Mouse (Mus musculus) myocyte (in vitro differentiated cells): ENCODE measurements around the gene Rela.

Experiments
- CEBPB ChIP-seq: IDR thresholded peaks from 2 replicates; pipeline ENCODE4 v1.6.1; 2011; ENCODE audit warnings: mild to moderate bottlenecking, moderate library complexity; ENCODE audit not compliant: poor library complexity, insufficient read depth, severe bottlenecking
- E2F4 ChIP-seq: IDR thresholded peaks from one replicate; pipeline ENCODE4 v1.6.1; 2011; ENCODE audit warnings: mild to moderate bottlenecking, control low read depth, moderate library complexity; ENCODE audit not compliant: insufficient read depth
- MYOG ChIP-seq, 3 experiments: IDR thresholded peaks; one replicate each; pipeline ENCODE4 v1.6.1; 2011; ENCODE audit warnings: control low read depth in 2 of 3, low read depth in 2 of 3, mild to moderate bottlenecking in 2 of 3; ENCODE audit not compliant: insufficient read length in 2 of 3, control insufficient read depth in 1 of 3, insufficient read depth in 1 of 3
- POLR2A ChIP-seq: IDR thresholded peaks from one replicate; pipeline ENCODE4 v1.6.1; 2011; ENCODE audit warnings: low read depth, mild to moderate bottlenecking, control low read depth, moderate library complexity; ENCODE audit not compliant: insufficient read length
- POLR2AphosphoS2 ChIP-seq: IDR thresholded peaks from one replicate; pipeline ENCODE4 v1.6.1; 2011; ENCODE audit warnings: low read depth, control low read depth; ENCODE audit not compliant: insufficient read length
- SRF ChIP-seq: IDR thresholded peaks from one replicate; pipeline ENCODE4 v1.6.1; 2011; ENCODE audit warnings: low read depth; ENCODE audit not compliant: control insufficient read depth, insufficient read length
- TCF12 ChIP-seq: IDR thresholded peaks from one replicate; pipeline ENCODE4 v1.6.1; 2011; ENCODE audit warnings: mild to moderate bottlenecking, control low read depth; ENCODE audit not compliant: poor library complexity, insufficient read depth, severe bottlenecking
- USF1 ChIP-seq: IDR thresholded peaks from one replicate; pipeline ENCODE4 v1.6.1; 2011; ENCODE audit warnings: low read depth, mild to moderate bottlenecking, control low read depth, moderate library complexity

- peak; percentile 37 for TF ChIP-seq POLR2AphosphoS2
- TF ChIP-seq MYOG (IDR thresholded peaks at IDR 0.05; ENCODE audit: control insufficient read depth in 1 of 3, insufficient read depth in 1 of 3, insufficient read length in 2 of 3, low read depth in 2 of 3): peak in 2 of 3 experiments; percentile 47 to 75
- TF ChIP-seq SRF: no peak
- TF ChIP-seq CEBPB: no peak
- TF ChIP-seq POLR2A: peak; percentile 61
- TF ChIP-seq USF1: no peak
- no peak for TF ChIP-seq TCF12
- TF ChIP-seq E2F4: no peak
Measured at GRCm38 (mm10) chr19:5689565-5690342, 52.5 kb downstream of the Rela start.
